Mouse (Mus musculus) CH12.LX (cell line): Measurements from ENCODE around the gene Pla2g12b. TPM values are rescaled to one million over a fixed set of nuclear protein-coding genes. Genes with fewer than 3 reads are reported as not detected.
A peak's percentile ranks its signal among the peaks of the same experiment; 100 is the strongest.

Source experiments
- DNase-seq: peaks from one replicate; pipeline ENCODE4 v3.0.0-alpha.2; 2013; ENCODE audit errors: extremely low read depth
- H3K27ac ChIP-seq: 2 replicates; pipeline ENCODE4 v1.5.1; 2012; ENCODE audit warnings: low read depth, mild to moderate bottlenecking, control low read depth, moderate library complexity; ENCODE audit not compliant: insufficient read depth
- H3K27me3 ChIP-seq: replicated peaks from 2 replicates; pipeline ENCODE3; 2012; ENCODE audit warnings: inconsistent platforms
- H3K36me3 ChIP-seq, 2 experiments: replicated peaks in 1 of 2; 2 replicates each; pipeline versions ENCODE3 to v1.6.1; 2012; ENCODE audit warnings: inconsistent platforms in 1 of 2, low read length in 1 of 2, mild to moderate bottlenecking in 1 of 2, mixed read lengths in 1 of 2, moderate library complexity in 1 of 2; ENCODE audit not compliant: control insufficient read depth in 1 of 2, insufficient read depth in 1 of 2
- H3K4me1 ChIP-seq, 2 experiments: 2 replicates each; pipeline ENCODE4 v1.6.1; 2012; ENCODE audit warnings: inconsistent platforms in 1 of 2, moderate library complexity in 1 of 2; ENCODE audit not compliant: insufficient read depth in 2 of 2, control insufficient read depth in 1 of 2
- H3K4me2 ChIP-seq: 2 replicates; pipeline ENCODE4 v1.6.1; 2012; ENCODE audit warnings: low read depth, mild to moderate bottlenecking, control low read depth; ENCODE audit not compliant: poor library complexity, insufficient read depth, severe bottlenecking
- H3K4me3 ChIP-seq, 3 experiments: fragments of 150-350 bp in 1 of 3; sonication (generic) in 1 of 3; replicated peaks in 1 of 3; 2 replicates each; pipeline versions ENCODE3 to v1.5.1; 2011 to 2012; ENCODE audit warnings: low read depth in 2 of 3, low read length in 2 of 3, mild to moderate bottlenecking in 2 of 3, moderate library complexity in 2 of 3, control low read depth in 1 of 3, improper control_type of control experiment in 1 of 3, inconsistent platforms in 1 of 3, mixed read lengths in 1 of 3; ENCODE audit not compliant: poor library complexity in 1 of 3
- H3K79me2 ChIP-seq: replicated peaks from 2 replicates; pipeline ENCODE4 v1.6.1; 2012; ENCODE audit warnings: mild to moderate bottlenecking, moderate library complexity; ENCODE audit not compliant: control insufficient read depth, poor library complexity, insufficient read depth, severe bottlenecking; ENCODE audit errors: extremely low read depth
- H3K9ac ChIP-seq: 2 replicates; pipeline ENCODE4 v1.6.1; 2012; ENCODE audit warnings: low read depth, mild to moderate bottlenecking, control low read depth, moderate library complexity; ENCODE audit not compliant: insufficient read depth
- H3K9me3 ChIP-seq: replicated peaks from 2 replicates; pipeline ENCODE3; 2012; ENCODE audit warnings: low read length, inconsistent platforms, mixed read lengths
- CHD1 ChIP-seq: IDR thresholded peaks from 2 replicates; pipeline ENCODE4 v1.6.1; 2012; ENCODE audit warnings: low read depth, low read length, improper control_type of control experiment, inconsistent platforms
- CTCF ChIP-seq, 2 experiments: IDR thresholded peaks in 1 of 2; conservative IDR thresholded peaks in 1 of 2; 2 replicates each; pipeline ENCODE4 v1.5.1; 2011 to 2012; ENCODE audit warnings: low read depth in 2 of 2, low read length in 2 of 2, improper control_type of control experiment in 1 of 2, inconsistent platforms in 1 of 2, mild to moderate bottlenecking in 1 of 2, moderate library complexity in 1 of 2
- ELF1 ChIP-seq: IDR thresholded peaks from 2 replicates; pipeline ENCODE4 v1.6.1; 2014; ENCODE audit warnings: low read depth, mild to moderate bottlenecking, inconsistent platforms, low read length, improper control_type of control experiment
- ETS1 ChIP-seq: conservative IDR thresholded peaks from 2 replicates; pipeline ENCODE4 v1.6.1; 2012; ENCODE audit warnings: low read depth, mild to moderate bottlenecking, inconsistent platforms, low read length, improper control_type of control experiment, moderate library complexity
- HCFC1 ChIP-seq: IDR thresholded peaks from 2 replicates; pipeline ENCODE4 v1.6.1; 2012; ENCODE audit warnings: low read depth, mild to moderate bottlenecking, inconsistent platforms, low read length, improper control_type of control experiment
- JUND ChIP-seq: conservative IDR thresholded peaks from 2 replicates; pipeline ENCODE4 v1.6.1; 2011; ENCODE audit warnings: low read depth, low read length, improper control_type of control experiment
- MAZ ChIP-seq: IDR thresholded peaks from 2 replicates; pipeline ENCODE4 v1.6.1; 2012; ENCODE audit warnings: low read depth, mild to moderate bottlenecking, inconsistent platforms, low read length, improper control_type of control experiment, moderate library complexity
- MEF2A ChIP-seq: IDR thresholded peaks from 2 replicates; pipeline ENCODE4 v1.6.1; 2014; ENCODE audit warnings: low read depth, mild to moderate bottlenecking, inconsistent platforms, low read length, improper control_type of control experiment, borderline replicate concordance
- RAD21 ChIP-seq: IDR thresholded peaks from 2 replicates; pipeline ENCODE4 v1.6.1; 2011; ENCODE audit warnings: low read depth, mild to moderate bottlenecking, low read length, improper control_type of control experiment, moderate library complexity
- RCOR1 ChIP-seq: conservative IDR thresholded peaks from 2 replicates; pipeline ENCODE4 v1.6.1; 2012; ENCODE audit warnings: low read depth, mild to moderate bottlenecking, inconsistent platforms, low read length, improper control_type of control experiment
- SIN3A ChIP-seq: IDR thresholded peaks from 2 replicates; pipeline ENCODE4 v1.6.1; 2012; ENCODE audit warnings: low read length, improper control_type of control experiment, inconsistent platforms
- SMC3 ChIP-seq: IDR thresholded peaks from 2 replicates; pipeline ENCODE4 v1.6.1; 2011; ENCODE audit warnings: low read depth, low read length, improper control_type of control experiment
- UBTF ChIP-seq: IDR thresholded peaks from 2 replicates; pipeline ENCODE4 v1.6.1; 2012; ENCODE audit warnings: low read depth, mild to moderate bottlenecking, inconsistent platforms, low read length, improper control_type of control experiment, moderate library complexity
- USF2 ChIP-seq: conservative IDR thresholded peaks from 2 replicates; pipeline ENCODE4 v1.6.1; 2011; ENCODE audit warnings: low read depth, low read length, improper control_type of control experiment
- ZC3H11A ChIP-seq: IDR thresholded peaks from 2 replicates; pipeline ENCODE4 v1.6.1; 2012; ENCODE audit warnings: low read depth, mild to moderate bottlenecking, inconsistent platforms, low read length, improper control_type of control experiment
- ZMIZ1 ChIP-seq: IDR thresholded peaks from 2 replicates; pipeline ENCODE4 v1.6.1; 2012; ENCODE audit warnings: low read depth, mild to moderate bottlenecking, inconsistent platforms, low read length, improper control_type of control experiment
- dilution Hi-C: fragments of 300-500 bp; cut with MboI; formaldehyde crosslinking; loops from 2 replicates; pipeline ENCODE4 v1.14.3; 2020; ENCODE audit warnings: low sequenced_read_pairs; ENCODE audit not compliant: extremely low pct_unique_long_range_greater_than_20kb, extremely low pct_ligation_motif_present
- in situ Hi-C: fragments of 300-500 bp; cut with MboI; formaldehyde crosslinking; loops from 3 replicates; pipeline ENCODE4 v1.14.3; 2019; ENCODE audit warnings: low sequenced_read_pairs, low pct_ligation_motif_present, low pct_unique_long_range_greater_than_20kb, mixed read lengths
- polyA plus RNA-seq: library from polyadenylated mRNA; unstranded; fragments of >175 nt; gene quantifications from 2 replicates; pipeline ENCODE4 v1.2.1, GENCODE M21; 2012; ENCODE audit warnings: low read depth; ENCODE audit not compliant: insufficient read length
- total RNA-seq, 2 experiments: library from RNA; depleted of rRNA; stranded (reverse); fragments of 300-350 nt in 1 of 2; fragments of >200 nt in 1 of 2; gene quantifications; 2 replicates each; pipeline ENCODE4 v1.2.3; 2012 to 2014

Pla2g12b gene
- total and polyA plus RNA-seq, 3 experiments: not detected

GRCm38 (mm10) chr10:59447546-59447945 is 44.1 kb downstream of the Pla2g12b start:
- in situ Hi-C loops (no loop called here), dilution Hi-C loops (no loop called here)
- Histone ChIP-seq H3K79me2 (no peaks in the 10 kb centered on the region), H3K36me3 (peaks cover 0 to 9% of the 10 kb centered on the region in 2 experiments), H3K9me3 (no peaks in the 10 kb centered on the region), H3K4me2 (no peak overlapping the region), H3K27me3 (no peaks in the 10 kb centered on the region), H3K4me3 (no peak overlapping the region), H3K4me1 (peaks cover 2 to 3% of the 10 kb centered on the region in 2 experiments; a peak in 1 of 4 replicates), H3K27ac (no peak overlapping the region), H3K9ac (no peak overlapping the region)
- DNase-seq: no peak
- TF ChIP-seq ZMIZ1: no peak
- no peak for TF ChIP-seq ZC3H11A
- no peak for TF ChIP-seq UBTF
- no peak for TF ChIP-seq MAZ
- no peak for TF ChIP-seq MEF2A
- no peak for TF ChIP-seq USF2
- no peak for TF ChIP-seq JUND
- TF ChIP-seq ETS1: no peak
- no peak for TF ChIP-seq CTCF (conservative IDR thresholded peaks at IDR 0.05 in 1 of 2, IDR thresholded peaks at IDR 0.05 in 1 of 2; ENCODE audit: low read depth in 2 of 2, low read length in 2 of 2)
- TF ChIP-seq ELF1: no peak
- no peak for TF ChIP-seq RCOR1

GRCm38 (mm10) chr10:59451839-59452238 is 48.4 kb downstream of the Pla2g12b start:
- Histone ChIP-seq H3K9me3 (no peaks in the 10 kb centered on the region), H3K9ac (no peak overlapping the region), H3K27ac (no peak overlapping the region), H3K36me3 (peaks cover 0 to 17% of the 10 kb centered on the region in 2 experiments), H3K79me2 (no peaks in the 10 kb centered on the region), H3K4me2 (no peak overlapping the region), H3K4me3 (no peak overlapping the region), H3K4me1 (0 out of 4 replicates have a peak, but pooled peaks cover 0 to 2% of the 10 kb centered on the region in 2 experiments), H3K27me3 (no peaks in the 10 kb centered on the region)
- in situ Hi-C loops (no loop called here), dilution Hi-C loops (no loop called here)
- peak; percentile 35 for DNase-seq
- no peak for TF ChIP-seq JUND
- no peak for TF ChIP-seq HCFC1
- peak; percentile 74 for TF ChIP-seq SMC3
- TF ChIP-seq RAD21: peak; percentile 70
- TF ChIP-seq CTCF (conservative IDR thresholded peaks at IDR 0.05 in 1 of 2, IDR thresholded peaks at IDR 0.05 in 1 of 2; ENCODE audit: low read depth in 2 of 2, low read length in 2 of 2): peak; percentile 28 to 69; a peak in 3 of 4 replicates
- no peak for TF ChIP-seq CHD1
- no peak for TF ChIP-seq ZMIZ1
- peak; percentile 25; the same call in 1 of the 2 replicates for TF ChIP-seq ZC3H11A
- TF ChIP-seq SIN3A: no peak
